Mouse (Mus musculus): ENCODE results near the gene Slco2a1. TPM values are rescaled to one million over a fixed set of nuclear protein-coding genes. Genes with fewer than 3 reads are reported as not detected.

Slco2a1 gene
- 0.93 TPM for polyA plus RNA-seq (2014; fragmentation: Illumina TruSeq; extraction: RNeasy Lipid Tissue Mini Kit (QIAGEN cat#74804); ENCODE audit: low read depth, low replicate concordance)

GRCm38 (mm10) chr9:102988462-102988861 lies at the start of gene Slco2a1:
TSS of gene Slco2a1 (plus strand) at chr9:102988712.

GRCm38 (mm10) chr9:103111621-103112470 lies 123.3 kb downstream of the Slco2a1 start, which contains the start of gene Rab6b:
TSS of gene Rab6b (plus strand) at chr9:103111787.

Other genes starting within 250 kb of the Slco2a1 start
- 108 TPM for gene Ryk, start 153.8 kb upstream of the Slco2a1 start, polyA plus RNA-seq (2014; fragmentation: Illumina TruSeq; extraction: RNeasy Lipid Tissue Mini Kit (QIAGEN cat#74804); ENCODE audit: low read depth, low replicate concordance)
- gene Rab6b, start 123.1 kb downstream of the Slco2a1 start, polyA plus RNA-seq (2014; fragmentation: Illumina TruSeq; extraction: RNeasy Lipid Tissue Mini Kit (QIAGEN cat#74804); ENCODE audit: low read depth, low replicate concordance) = 10.6 TPM
- gene Srprb, start 213.4 kb downstream of the Slco2a1 start, polyA plus RNA-seq (2014; fragmentation: Illumina TruSeq; extraction: RNeasy Lipid Tissue Mini Kit (QIAGEN cat#74804); ENCODE audit: low read depth, low replicate concordance) = 15.9 TPM
- gene Gm20425, start 241.6 kb downstream of the Slco2a1 start, polyA plus RNA-seq (2014; fragmentation: Illumina TruSeq; extraction: RNeasy Lipid Tissue Mini Kit (QIAGEN cat#74804); ENCODE audit: low read depth, low replicate concordance) = 4.7 TPM
- gene Trf, start 241.7 kb downstream of the Slco2a1 start, polyA plus RNA-seq (2014; fragmentation: Illumina TruSeq; extraction: RNeasy Lipid Tissue Mini Kit (QIAGEN cat#74804); ENCODE audit: low read depth, low replicate concordance) = 255 TPM

All from adrenal gland, adult 10 weeks (tissue).